Mouse (Mus musculus): ENCODE results near the gene Mog. TPM values are rescaled to one million over a fixed set of nuclear protein-coding genes. Genes with fewer than 3 reads are reported as not detected.
A peak's percentile ranks its signal among the peaks of the same experiment; 100 is the strongest.

Gene Mog
- polyA plus RNA-seq (2014; fragmentation: Nextera tagmentation; extraction: Ambion mirVana), result 2.2 and 3.1 TPM in 2 replicates

DNA sequence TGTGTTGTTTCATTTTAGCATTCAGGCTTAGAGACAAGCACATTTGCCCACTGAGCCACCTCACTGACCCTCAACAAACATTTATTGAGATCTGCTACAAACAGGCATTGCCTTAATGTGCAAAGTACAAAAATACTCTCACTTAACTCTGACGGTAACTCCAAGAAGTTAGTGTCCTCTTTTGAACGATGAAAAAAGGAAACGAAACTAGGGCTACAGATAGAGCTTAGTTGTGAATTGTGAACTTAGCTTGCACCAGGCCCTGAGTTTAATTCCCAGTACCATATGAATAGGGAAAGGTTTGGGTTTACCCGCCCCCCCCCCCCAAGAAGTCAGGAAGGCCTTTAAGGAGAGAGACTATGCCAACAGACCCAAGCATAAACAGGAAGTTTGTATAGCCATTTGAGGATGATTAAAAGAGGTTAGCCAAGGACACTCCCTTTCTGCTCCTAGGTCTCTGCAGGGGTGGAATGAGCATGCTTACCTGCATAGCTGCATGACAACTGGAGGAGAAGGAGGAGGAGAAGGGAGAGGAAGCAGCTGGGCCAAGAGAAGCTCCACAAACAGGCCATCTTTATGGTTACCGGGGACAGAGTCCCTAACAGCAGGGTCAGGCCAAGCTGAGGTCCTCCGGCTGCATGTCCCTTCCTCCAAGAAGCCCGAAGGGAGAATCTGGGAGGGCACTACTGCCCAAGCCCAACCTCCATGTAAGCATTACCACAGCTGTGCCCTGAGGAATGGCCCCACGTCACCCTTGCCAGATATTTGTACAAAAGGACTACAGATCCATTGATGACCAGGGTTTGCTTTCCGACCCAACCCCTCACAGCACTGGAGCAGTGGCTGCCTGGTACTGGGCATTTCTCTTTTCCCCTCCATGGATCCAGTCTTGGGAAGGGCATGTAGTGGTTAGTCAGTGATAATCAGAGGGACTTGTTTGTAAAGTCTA lies at the start of gene Mog:
Gene Mog (minus strand): TSS at position 771 of the 949 bp plus-strand sequence.
- no peak within 1 kb of the TSS for H3K4me2 ChIP-seq (replicated peaks)
- no peak within 1 kb of the TSS for H3K4me3 ChIP-seq (replicated peaks; ENCODE audit: low read length)
- no peak for DNase-seq (ENCODE audit: low spot score)
- H3K27ac ChIP-seq, result no peak within 1 kb of the TSS
- H3K4me1 ChIP-seq (replicated peaks; ENCODE audit: control insufficient read depth, insufficient read depth, low read length), result peaks cover 6% of the 10 kb centered on the region; the same call in 1 of the 2 replicates
- 73% methylated on average over 9 of the region's 9 CpGs for WGBS
- H3K9me3 ChIP-seq (ENCODE audit: control insufficient read depth, low read length), result no peaks in the 10 kb centered on the region
- no peaks in the 10 kb centered on the region for H3K36me3 ChIP-seq (replicated peaks; ENCODE audit: control insufficient read depth, insufficient read depth)
- H3K9ac ChIP-seq, result no peak within 1 kb of the TSS
- H3K27me3 ChIP-seq (ENCODE audit: control insufficient read depth, insufficient read depth, low read length), result no peaks in the 10 kb centered on the region
- ATAC-seq (ENCODE audit: low FRiP score), result no peak

DNA sequence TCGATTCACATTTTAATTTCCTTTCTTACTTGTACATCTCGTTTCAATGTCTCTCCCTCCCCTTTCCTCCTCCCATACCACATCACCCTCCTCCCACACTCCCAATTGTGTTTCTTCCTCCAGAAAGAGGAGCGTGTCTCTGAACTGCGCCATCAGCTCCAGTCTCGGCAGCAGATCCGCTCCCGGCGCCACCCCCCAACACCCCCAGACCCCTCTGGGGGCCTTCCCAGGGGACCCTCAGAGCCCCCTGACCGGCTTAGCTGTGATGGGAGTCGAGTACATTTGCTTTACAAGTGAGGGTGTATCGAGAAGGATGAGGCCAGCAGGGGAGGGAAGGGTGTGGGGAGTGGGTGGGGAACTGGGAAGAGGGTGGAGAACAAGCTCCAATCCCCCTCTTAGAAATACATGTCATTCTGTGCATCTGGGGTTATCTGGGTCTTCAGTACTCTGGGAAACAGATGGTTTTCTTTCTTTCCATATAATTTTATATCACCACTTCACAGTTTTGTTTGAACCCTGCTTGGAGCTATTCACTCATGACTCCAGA lies 49.6 kb upstream of the Mog start:
- Histone ChIP-seq H3K9ac (no peak overlapping the region), H3K4me2 (replicated peaks) (no peak overlapping the region), H3K9me3 (ENCODE audit: control insufficient read depth, low read length) (no peaks in the 10 kb centered on the region), H3K4me3 (replicated peaks; ENCODE audit: low read length) (no peak overlapping the region), H3K36me3 (replicated peaks; ENCODE audit: control insufficient read depth, insufficient read depth) (peaks cover 90% of the 10 kb centered on the region), H3K4me1 (replicated peaks; ENCODE audit: control insufficient read depth, insufficient read depth, low read length) (no peaks in the 10 kb centered on the region), H3K27ac (no peak overlapping the region), H3K27me3 (ENCODE audit: control insufficient read depth, insufficient read depth, low read length) (no peaks in the 10 kb centered on the region)
- WGBS, result 18% methylated on average over 11 of the region's 11 CpGs
- DNase-seq (ENCODE audit: low spot score), result no peak
- peak; percentile 31; the same call in 1 of the 2 replicates for ATAC-seq (ENCODE audit: low FRiP score)

DNA sequence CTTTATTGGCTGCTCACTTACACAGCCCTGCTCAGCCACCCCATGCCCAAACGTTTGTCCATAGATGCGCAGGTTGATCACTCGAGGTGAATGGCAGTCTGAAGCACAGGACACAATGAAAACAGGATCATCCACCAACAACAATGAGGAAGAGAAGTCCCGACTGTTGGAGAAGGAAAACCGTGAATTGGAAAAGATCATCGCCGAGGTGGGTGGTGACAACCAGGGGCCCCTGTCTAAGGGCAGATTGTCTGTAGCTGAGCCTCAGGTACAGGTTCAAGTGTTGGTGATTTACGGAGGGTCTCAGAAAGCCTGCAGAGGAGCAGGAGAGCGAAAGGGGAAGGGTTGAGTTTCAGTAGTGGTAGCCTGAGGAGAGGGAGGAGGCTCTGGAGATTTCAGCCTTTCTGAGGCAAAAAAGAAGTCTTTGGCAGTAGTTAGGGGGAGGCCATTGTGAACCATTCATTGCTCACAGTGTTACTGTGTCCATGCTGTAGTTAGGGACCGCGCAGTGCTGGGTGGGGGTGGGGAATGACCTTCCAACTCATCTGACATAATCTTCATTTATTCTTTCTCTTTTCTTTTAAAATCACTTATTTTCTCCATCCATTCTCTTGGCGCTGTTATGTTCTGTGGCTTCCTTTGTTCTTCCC lies 49.0 kb upstream of the Mog start:
- no peak for DNase-seq (ENCODE audit: low spot score)
- no peaks in the 10 kb centered on the region for H3K9me3 ChIP-seq (ENCODE audit: control insufficient read depth, low read length)
- no peak overlapping the region for H3K4me3 ChIP-seq (replicated peaks; ENCODE audit: low read length)
- H3K36me3 ChIP-seq (replicated peaks; ENCODE audit: control insufficient read depth, insufficient read depth), result peaks cover 96% of the 10 kb centered on the region
- ATAC-seq (ENCODE audit: low FRiP score), result peak; percentile 41; the same call in 1 of the 2 replicates
- WGBS, result 44% methylated on average over 12 of the region's 12 CpGs
- H3K27me3 ChIP-seq (ENCODE audit: control insufficient read depth, insufficient read depth, low read length), result no peaks in the 10 kb centered on the region
- 0 out of 2 replicates have a peak overlapping the region, but pooled peaks have one; percentile 10 for H3K27ac ChIP-seq
- H3K4me2 ChIP-seq (replicated peaks), result no peak overlapping the region
- no peak overlapping the region for H3K9ac ChIP-seq
- no peaks in the 10 kb centered on the region for H3K4me1 ChIP-seq (replicated peaks; ENCODE audit: control insufficient read depth, insufficient read depth, low read length)

DNA sequence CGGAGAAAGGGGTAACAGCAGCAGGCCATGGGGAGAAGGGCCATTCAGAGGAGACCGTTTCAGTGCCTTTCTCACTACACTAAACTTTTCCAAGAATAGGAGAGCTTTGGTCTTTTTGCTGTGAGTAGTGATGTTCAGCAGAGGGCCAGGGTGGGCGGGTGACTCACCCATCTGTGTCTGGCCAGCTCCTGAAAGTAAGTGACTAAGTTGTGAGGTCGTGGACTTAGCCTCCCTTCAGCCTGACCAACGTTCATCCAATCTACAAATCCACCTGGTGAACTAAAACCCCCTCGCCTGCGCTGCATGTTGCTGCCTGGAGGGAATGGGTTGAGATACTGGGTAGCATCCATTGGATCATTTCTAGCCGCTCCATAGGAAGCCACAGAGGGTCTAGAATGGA lies 46.9 kb upstream of the Mog start:
- H3K9me3 ChIP-seq (ENCODE audit: control insufficient read depth, low read length), result no peaks in the 10 kb centered on the region
- H3K36me3 ChIP-seq (replicated peaks; ENCODE audit: control insufficient read depth, insufficient read depth), result peaks cover 100% of the 10 kb centered on the region
- WGBS, result 89% methylated on average over 8 of the region's 8 CpGs
- ATAC-seq (ENCODE audit: low FRiP score) (no peak), DNase-seq (ENCODE audit: low spot score) (no peak)
- H3K9ac ChIP-seq, result no peak overlapping the region
- no peak overlapping the region for H3K27ac ChIP-seq
- H3K4me1 ChIP-seq (replicated peaks; ENCODE audit: control insufficient read depth, insufficient read depth, low read length), result no peaks in the 10 kb centered on the region
- H3K4me2 ChIP-seq (replicated peaks), result no peak overlapping the region
- no peak overlapping the region for H3K4me3 ChIP-seq (replicated peaks; ENCODE audit: low read length)
- H3K27me3 ChIP-seq (ENCODE audit: control insufficient read depth, insufficient read depth, low read length), result no peaks in the 10 kb centered on the region

DNA sequence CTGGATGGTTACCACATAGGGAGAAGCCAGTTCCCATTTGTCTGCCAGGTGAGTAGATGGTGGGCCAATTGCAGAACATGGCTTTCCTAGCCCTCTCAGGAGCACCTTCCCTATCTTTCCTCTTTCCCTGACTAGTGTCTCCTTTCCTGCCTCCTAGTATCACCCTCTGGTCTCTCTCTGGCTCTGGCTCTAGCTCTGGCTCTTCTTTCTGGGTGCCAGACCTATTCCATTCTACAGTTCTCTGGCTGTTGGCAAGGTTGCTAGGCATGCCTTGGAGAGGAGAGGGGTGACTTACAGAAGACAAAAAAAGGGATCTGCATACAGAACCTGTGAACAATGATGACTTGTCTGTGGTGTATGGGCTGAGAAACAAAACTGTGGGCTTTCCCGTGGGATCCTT lies 44.7 kb upstream of the Mog start:
- 76% methylated on average over 1 of the region's 1 CpGs for WGBS
- Histone ChIP-seq H3K9me3 (ENCODE audit: control insufficient read depth, low read length) (no peaks in the 10 kb centered on the region), H3K4me2 (replicated peaks) (no peak overlapping the region), H3K9ac (no peak overlapping the region), H3K4me3 (replicated peaks; ENCODE audit: low read length) (no peak overlapping the region), H3K36me3 (replicated peaks; ENCODE audit: control insufficient read depth, insufficient read depth) (peaks cover 100% of the 10 kb centered on the region), H3K27me3 (ENCODE audit: control insufficient read depth, insufficient read depth, low read length) (no peaks in the 10 kb centered on the region), H3K4me1 (replicated peaks; ENCODE audit: control insufficient read depth, insufficient read depth, low read length) (no peaks in the 10 kb centered on the region), H3K27ac (no peak overlapping the region)
- ATAC-seq (ENCODE audit: low FRiP score) (no peak), DNase-seq (ENCODE audit: low spot score) (no peak)

DNA sequence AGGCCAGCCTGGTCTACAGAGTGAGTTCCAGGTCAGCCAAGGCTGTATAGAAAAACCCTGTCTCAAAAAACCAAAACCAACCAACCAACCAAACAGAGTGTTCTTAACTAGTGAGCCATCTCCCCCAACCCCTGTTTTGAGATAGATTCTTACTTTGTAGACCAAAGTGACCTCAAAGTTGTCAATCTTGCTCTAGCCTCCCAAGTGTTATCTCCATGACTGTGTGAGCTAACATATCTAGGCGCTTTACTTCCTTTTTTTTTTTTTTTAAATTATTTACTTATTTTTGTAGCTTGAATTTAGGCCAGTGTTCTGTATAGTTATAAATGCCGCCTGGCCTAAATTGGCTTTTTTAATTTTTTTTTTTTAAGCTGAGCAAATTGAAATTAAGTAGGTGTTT lies 42.8 kb upstream of the Mog start:
- WGBS, result 96% methylated on average over 2 of the region's 2 CpGs
- Histone ChIP-seq H3K9me3 (ENCODE audit: control insufficient read depth, low read length) (no peaks in the 10 kb centered on the region), H3K9ac (no peak overlapping the region), H3K4me3 (replicated peaks; ENCODE audit: low read length) (no peak overlapping the region), H3K4me1 (replicated peaks; ENCODE audit: control insufficient read depth, insufficient read depth, low read length) (no peaks in the 10 kb centered on the region), H3K27ac (no peak overlapping the region), H3K4me2 (replicated peaks) (no peak overlapping the region), H3K27me3 (ENCODE audit: control insufficient read depth, insufficient read depth, low read length) (no peaks in the 10 kb centered on the region), H3K36me3 (replicated peaks; ENCODE audit: control insufficient read depth, insufficient read depth) (peaks cover 100% of the 10 kb centered on the region)
- DNase-seq (ENCODE audit: low spot score) (no peak), ATAC-seq (ENCODE audit: low FRiP score) (no peak)

DNA sequence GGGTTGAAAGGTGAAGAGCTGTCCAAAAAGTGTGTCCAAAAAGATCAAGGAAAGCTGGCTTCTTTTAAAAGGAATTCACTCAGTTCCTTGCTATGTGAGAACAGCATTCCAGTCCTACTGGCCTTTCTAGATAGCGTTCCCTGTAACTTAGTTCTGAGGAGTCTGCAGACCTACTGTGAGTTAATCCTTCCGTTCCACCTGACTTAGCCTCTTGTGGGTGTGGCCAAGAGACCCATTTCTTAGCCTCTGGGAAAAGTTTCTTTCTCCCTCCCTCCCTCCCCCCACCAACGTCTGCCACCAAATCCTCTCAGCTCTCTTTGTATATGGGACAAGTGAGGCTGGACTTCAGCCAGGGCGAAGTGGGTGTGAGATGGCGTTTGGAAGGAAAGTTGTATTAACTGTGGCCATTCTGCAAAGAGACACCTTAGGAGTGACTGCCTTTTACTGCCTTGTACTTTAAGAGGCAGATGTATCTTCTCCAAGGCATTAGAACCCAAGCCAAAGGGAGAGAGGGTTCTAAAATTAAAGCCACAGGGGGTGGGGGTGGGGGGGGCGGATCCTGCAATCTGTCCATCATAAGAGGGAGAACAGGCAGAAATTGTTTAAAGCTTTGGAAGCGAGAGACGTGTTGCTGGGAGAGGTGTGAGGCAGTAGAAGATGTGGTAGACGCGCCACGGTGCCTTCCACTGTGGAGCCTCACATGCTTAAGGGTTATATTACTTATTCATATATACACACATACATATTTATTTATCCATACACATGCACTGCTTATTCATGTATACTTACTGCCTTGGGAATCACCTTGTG lies 40.7 kb upstream of the Mog start:
- Histone ChIP-seq H3K27me3 (ENCODE audit: control insufficient read depth, insufficient read depth, low read length) (no peaks in the 10 kb centered on the region), H3K36me3 (replicated peaks; ENCODE audit: control insufficient read depth, insufficient read depth) (peaks cover 100% of the 10 kb centered on the region), H3K9ac (no peak overlapping the region), H3K4me2 (replicated peaks) (no peak overlapping the region), H3K4me1 (replicated peaks; ENCODE audit: control insufficient read depth, insufficient read depth, low read length) (no peaks in the 10 kb centered on the region), H3K4me3 (replicated peaks; ENCODE audit: low read length) (no peak overlapping the region), H3K9me3 (ENCODE audit: control insufficient read depth, low read length) (no peaks in the 10 kb centered on the region), H3K27ac (no peak overlapping the region)
- ATAC-seq (ENCODE audit: low FRiP score) (no peak), DNase-seq (ENCODE audit: low spot score) (no peak)
- 73% methylated on average over 11 of the region's 11 CpGs for WGBS

DNA sequence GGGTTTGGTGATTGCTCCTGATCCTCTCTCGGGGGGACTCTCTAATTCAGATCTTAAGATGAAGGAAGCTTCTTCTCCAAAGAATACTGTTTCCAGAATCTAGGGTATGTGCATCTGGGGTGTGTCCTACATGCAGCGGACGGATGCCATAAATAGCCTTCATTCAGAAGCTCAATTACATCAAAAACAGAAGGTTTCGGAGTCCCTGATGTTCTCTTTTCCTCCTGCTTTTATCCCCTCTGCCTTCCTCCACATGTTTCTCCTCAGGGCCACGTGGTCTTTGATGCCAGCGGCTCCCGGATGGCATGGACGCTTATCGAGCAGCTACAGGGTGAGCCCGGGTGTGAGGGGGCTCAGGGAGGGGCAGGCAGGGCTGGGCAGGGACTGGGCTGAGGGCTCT lies 39.9 kb upstream of the Mog start:
- WGBS, result 72% methylated on average over 10 of the region's 10 CpGs
- H3K4me1 ChIP-seq (replicated peaks; ENCODE audit: control insufficient read depth, insufficient read depth, low read length), result no peaks in the 10 kb centered on the region
- H3K9me3 ChIP-seq (ENCODE audit: control insufficient read depth, low read length), result no peaks in the 10 kb centered on the region
- H3K36me3 ChIP-seq (replicated peaks; ENCODE audit: control insufficient read depth, insufficient read depth), result peaks cover 100% of the 10 kb centered on the region
- H3K9ac ChIP-seq, result no peak overlapping the region
- no peaks in the 10 kb centered on the region for H3K27me3 ChIP-seq (ENCODE audit: control insufficient read depth, insufficient read depth, low read length)
- no peak overlapping the region for H3K4me2 ChIP-seq (replicated peaks)
- no peak overlapping the region for H3K4me3 ChIP-seq (replicated peaks; ENCODE audit: low read length)
- DNase-seq (ENCODE audit: low spot score), result no peak
- ATAC-seq (ENCODE audit: low FRiP score), result no peak
- H3K27ac ChIP-seq, result no peak overlapping the region
